Mouse (Mus musculus): ENCODE data around the gene Lrwd1. TPM values are rescaled to one million over a fixed set of nuclear protein-coding genes. Genes with fewer than 3 reads are reported as not detected.
"Not testable (repeated sequence)": the region's sequence is repeated elsewhere in the genome, so short reads cannot be mapped to it uniquely, and the experiment has no call there.

Gene Lrwd1
- polyA plus RNA-seq, 1 experiment from 2014 or later: 37.6 TPM

GRCm38 (mm10) chr5:136137658-136138274 is 1.9 kb upstream of the Lrwd1 start:
- H3K27ac ChIP-seq (ENCODE audit: low read depth): no peak overlapping the region
- H3K27me3 ChIP-seq (ENCODE audit: insufficient read depth, low read length): no peaks in the 10 kb centered on the region
- H3K9me3 ChIP-seq (ENCODE audit: low read depth, low read length): no peaks in the 10 kb centered on the region
- H3K4me2 ChIP-seq: no peak overlapping the region
- peak; percentile 63 for DNase-seq
- H3K4me3 ChIP-seq (ENCODE audit: low read depth, low read length): no peak overlapping the region
- TF ChIP-seq CTCF (IDR thresholded peaks at IDR 0.05; ENCODE audit: low read depth): peak; percentile 63
- no peaks in the 10 kb centered on the region for H3K4me1 ChIP-seq (ENCODE audit: insufficient read depth)
- H3K9ac ChIP-seq: no peak overlapping the region
- ATAC-seq (ENCODE audit: insufficient read depth): no peak
- 76% methylated on average over 13 of the region's 13 CpGs for WGBS
- peaks cover 49% of the 10 kb centered on the region for H3K36me3 ChIP-seq (ENCODE audit: insufficient read depth)

GRCm38 (mm10) chr5:136136292-136136990 is 567 bp upstream of the Lrwd1 start:
- peaks cover 56% of the 10 kb centered on the region for H3K36me3 ChIP-seq (ENCODE audit: insufficient read depth)
- no peaks in the 10 kb centered on the region for H3K9me3 ChIP-seq (ENCODE audit: low read depth, low read length)
- H3K4me2 ChIP-seq: peak overlapping the region; percentile 61
- H3K9ac ChIP-seq: peak overlapping the region; percentile 79
- no peaks in the 10 kb centered on the region for H3K4me1 ChIP-seq (ENCODE audit: insufficient read depth)
- peak; percentile 15 for DNase-seq
- 6% methylated on average over 20 of the region's 20 CpGs for WGBS
- peak overlapping the region; percentile 56 for H3K4me3 ChIP-seq (ENCODE audit: low read depth, low read length)
- no peaks in the 10 kb centered on the region for H3K27me3 ChIP-seq (ENCODE audit: insufficient read depth, low read length)
- ATAC-seq (ENCODE audit: insufficient read depth): no peak
- H3K27ac ChIP-seq (ENCODE audit: low read depth): no peak overlapping the region
- no peak for TF ChIP-seq CTCF (IDR thresholded peaks at IDR 0.05; ENCODE audit: low read depth)

DNA sequence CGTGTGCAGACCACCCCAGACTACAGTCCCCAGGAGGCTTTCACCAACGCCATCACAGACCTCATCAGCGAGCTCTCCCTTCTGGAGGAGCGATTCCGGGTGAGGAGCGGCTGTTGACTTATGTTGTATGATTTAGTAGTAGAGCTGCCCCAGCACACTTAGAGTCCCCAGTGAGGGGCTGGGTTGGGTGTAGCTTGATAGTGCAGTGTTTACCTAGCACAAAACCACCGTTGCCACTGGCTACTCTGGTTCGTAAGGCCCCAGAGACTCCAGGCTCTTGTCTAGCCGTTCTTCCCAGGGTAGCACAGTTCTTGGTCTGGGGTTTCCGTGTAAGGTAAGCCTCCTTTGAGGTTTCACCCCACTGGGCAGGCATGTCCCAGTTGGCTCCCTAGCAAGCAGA is 13.7 kb downstream of the Lrwd1 start:
- ATAC-seq (ENCODE audit: insufficient read depth) (no peak), DNase-seq (no peak)
- no peaks in the 10 kb centered on the region for H3K9me3 ChIP-seq (ENCODE audit: low read depth, low read length)
- TF ChIP-seq CTCF (IDR thresholded peaks at IDR 0.05; ENCODE audit: low read depth): no peak
- peaks cover 61% of the 10 kb centered on the region for H3K36me3 ChIP-seq (ENCODE audit: insufficient read depth)
- H3K4me2 ChIP-seq: no peak overlapping the region
- H3K4me3 ChIP-seq (ENCODE audit: low read depth, low read length): no peak overlapping the region
- no peaks in the 10 kb centered on the region for H3K27me3 ChIP-seq (ENCODE audit: insufficient read depth, low read length)
- H3K27ac ChIP-seq (ENCODE audit: low read depth): no peak overlapping the region
- WGBS: 81% methylated on average over 10 of the region's 10 CpGs
- H3K4me1 ChIP-seq (ENCODE audit: insufficient read depth): peaks cover 6% of the 10 kb centered on the region; the same call in 1 of the 2 replicates
- no peak overlapping the region for H3K9ac ChIP-seq

- H3K4me3 ChIP-seq (ENCODE audit: low read depth, low read length): peak overlapping the region; percentile 82
- TF ChIP-seq CTCF (IDR thresholded peaks at IDR 0.05; ENCODE audit: low read depth): no peak
- H3K4me2 ChIP-seq: peak overlapping the region; percentile 68
- no peak for DNase-seq
- H3K4me1 ChIP-seq (ENCODE audit: insufficient read depth): peaks cover 9% of the 10 kb centered on the region
- peak; percentile 58; the same call in 1 of the 2 replicates for ATAC-seq (ENCODE audit: insufficient read depth)
- WGBS: under 1% methylated on average over 22 of the region's 22 CpGs
- peak overlapping the region; percentile 80 for H3K9ac ChIP-seq
- H3K36me3 ChIP-seq (ENCODE audit: insufficient read depth): peaks cover 19% of the 10 kb centered on the region
- no peak overlapping the region for H3K27ac ChIP-seq (ENCODE audit: low read depth)
- H3K9me3 ChIP-seq (ENCODE audit: low read depth, low read length): no peaks in the 10 kb centered on the region
- H3K27me3 ChIP-seq (ENCODE audit: insufficient read depth, low read length): no peaks in the 10 kb centered on the region
These were observed 19.1 kb downstream of the Lrwd1 start for GRCm38 (mm10) chr5:136116784-136117112.

DNA sequence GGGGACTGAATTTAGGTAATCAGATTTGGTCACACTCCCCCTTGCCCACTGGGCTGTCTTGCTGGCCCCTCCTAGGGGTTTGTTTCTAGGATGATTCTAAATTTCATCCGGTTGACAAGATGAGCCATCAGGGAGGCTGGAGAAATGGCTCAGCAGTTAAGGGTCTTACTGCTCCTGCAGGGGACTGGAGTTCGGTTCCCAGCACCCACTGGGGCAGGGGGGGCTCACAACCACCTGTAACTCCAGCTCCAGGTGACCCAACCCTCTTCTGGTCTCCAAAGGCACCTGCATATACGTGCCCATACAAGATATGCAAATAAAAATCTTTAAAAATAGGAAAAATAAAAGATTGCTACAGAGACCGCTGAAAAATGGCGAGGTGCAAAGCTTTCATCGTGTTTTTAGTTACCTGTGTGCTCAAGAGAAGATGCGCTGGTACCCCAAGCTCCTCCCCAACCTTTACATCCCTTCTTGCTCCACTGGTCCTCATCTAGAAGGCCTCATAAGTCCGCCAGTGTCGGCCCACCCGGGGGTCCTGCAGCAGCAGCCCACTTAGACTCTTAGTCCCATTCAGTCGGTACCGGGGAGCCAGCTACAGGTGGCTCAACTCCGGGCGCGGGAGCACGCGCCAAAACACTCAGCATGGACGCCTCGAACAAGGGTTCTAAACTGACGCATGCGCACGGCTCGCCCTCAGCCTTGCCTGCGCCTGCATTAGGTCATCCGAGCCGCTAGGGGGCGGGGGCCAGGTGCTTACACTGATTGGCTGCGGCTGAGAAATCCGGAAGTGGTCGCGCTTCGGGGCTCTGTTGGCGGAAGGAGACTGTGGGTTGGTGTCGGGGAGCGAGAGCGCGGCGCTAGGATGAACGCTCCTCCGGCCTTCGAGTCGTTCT is 19.7 kb downstream of the Lrwd1 start, which contains the start of gene Polr2j:
TSS of gene Polr2j (plus strand) at position 741 of the 893 bp plus-strand sequence.
- H3K9me3 ChIP-seq (ENCODE audit: low read depth, low read length): no peaks in the 10 kb centered on the region
- 3% methylated on average over 42 of the region's 42 CpGs for WGBS
- H3K27ac ChIP-seq (ENCODE audit: low read depth): no peak within 1 kb of the TSS
- peak; percentile 95 for ATAC-seq (ENCODE audit: insufficient read depth)
- H3K27me3 ChIP-seq (ENCODE audit: insufficient read depth, low read length): no peaks in the 10 kb centered on the region
- TF ChIP-seq CTCF (IDR thresholded peaks at IDR 0.05; ENCODE audit: low read depth): peak; percentile 99
- peak within 1 kb of the TSS; percentile 82 for H3K4me3 ChIP-seq (ENCODE audit: low read depth, low read length)
- peak within 1 kb of the TSS; percentile 68 for H3K4me2 ChIP-seq
- peak; percentile 99 for DNase-seq
- peak within 1 kb of the TSS; percentile 80 for H3K9ac ChIP-seq
- peaks cover 9% of the 10 kb centered on the region for H3K4me1 ChIP-seq (ENCODE audit: insufficient read depth)
- H3K36me3 ChIP-seq (ENCODE audit: insufficient read depth): peaks cover 14% of the 10 kb centered on the region

- 35% methylated on average over 4 of the region's 4 CpGs for WGBS
- not testable (repeated sequence) for ATAC-seq (ENCODE audit: insufficient read depth); H3K27me3 ChIP-seq (ENCODE audit: insufficient read depth, low read length); H3K4me1 ChIP-seq (ENCODE audit: insufficient read depth); H3K4me3 ChIP-seq (ENCODE audit: low read depth, low read length); H3K9ac ChIP-seq; H3K9me3 ChIP-seq (ENCODE audit: low read depth, low read length); H3K27ac ChIP-seq (ENCODE audit: low read depth); H3K4me2 ChIP-seq; H3K36me3 ChIP-seq (ENCODE audit: insufficient read depth); DNase-seq
These were observed 22.3 kb downstream of the Lrwd1 start for GRCm38 (mm10) chr5:136113546-136113945.

DNA sequence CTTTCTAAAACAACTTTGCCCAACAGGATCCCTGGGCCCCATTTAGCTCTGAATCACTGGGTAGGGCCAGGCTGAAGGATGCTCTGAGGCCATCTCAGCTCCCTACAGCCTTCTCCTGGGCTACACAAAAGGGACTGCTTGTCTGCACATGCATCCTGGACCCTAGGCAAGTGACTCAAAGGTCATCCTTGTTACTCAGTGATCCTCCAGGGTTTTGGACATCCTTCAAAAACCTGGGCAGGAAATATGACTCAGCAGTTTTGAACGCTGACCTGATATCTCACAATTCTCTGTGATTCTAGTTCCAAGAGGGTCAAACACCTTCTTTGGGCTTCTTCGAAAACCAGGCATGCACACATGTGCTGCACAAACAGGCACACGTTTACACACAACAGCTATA is 26.8 kb downstream of the Lrwd1 start:
- no peak for ATAC-seq (ENCODE audit: insufficient read depth)
- H3K4me3 ChIP-seq (ENCODE audit: low read depth, low read length): no peak overlapping the region
- H3K9me3 ChIP-seq (ENCODE audit: low read depth, low read length): no peaks in the 10 kb centered on the region
- no peak overlapping the region for H3K4me2 ChIP-seq
- no peaks in the 10 kb centered on the region for H3K4me1 ChIP-seq (ENCODE audit: insufficient read depth)
- 64% methylated on average over 3 of the region's 3 CpGs for WGBS
- no peak for TF ChIP-seq CTCF (IDR thresholded peaks at IDR 0.05; ENCODE audit: low read depth)
- DNase-seq: no peak
- H3K27ac ChIP-seq (ENCODE audit: low read depth): no peak overlapping the region
- no peak overlapping the region for H3K9ac ChIP-seq
- H3K27me3 ChIP-seq (ENCODE audit: insufficient read depth, low read length): no peaks in the 10 kb centered on the region
- H3K36me3 ChIP-seq (ENCODE audit: insufficient read depth): no peaks in the 10 kb centered on the region

All from lung, embryonic 14.5 days (tissue).